Mouse (Mus musculus) right cerebral cortex, postnatal 14 days (tissue): ENCODE results near the gene Zfand4.

Experiments used
- DNase-seq: peaks from one replicate; pipeline ENCODE4 v3.0.0; 2022

Gene Zfand4

GRCm38 (mm10) chr6:116378892-116379291 lies 114.9 kb downstream of the Zfand4 start:
- no peak for DNase-seq
